Mouse (Mus musculus): Measurements from ENCODE around the gene C5ar2.

DNA sequence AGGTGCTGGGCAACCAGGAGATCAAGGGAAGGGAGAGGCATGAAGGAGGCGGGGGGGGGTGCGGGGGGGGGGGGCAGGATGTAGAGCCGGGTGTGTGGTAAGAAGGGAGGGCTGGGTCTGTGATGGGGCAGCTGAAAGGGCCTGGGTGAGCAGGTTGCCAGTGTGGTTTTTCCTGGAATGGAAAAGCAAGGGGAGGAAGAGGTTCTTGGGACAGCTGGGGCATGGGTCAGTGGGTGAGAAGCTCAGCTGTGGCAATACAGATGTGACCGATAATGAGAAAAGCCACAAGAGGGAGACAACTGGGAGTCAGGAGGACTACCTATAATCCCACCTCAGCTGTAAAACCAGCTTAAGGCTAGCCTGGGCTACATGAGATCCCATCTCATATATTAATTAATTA, 2.0 kb upstream of the C5ar2 start:
- TF ChIP-seq GATA1 (IDR thresholded peaks at IDR 0.05; ENCODE audit: low read length) (no peak), TAL1 (IDR thresholded peaks at IDR 0.05; ENCODE audit: low read length) (no peak)
